Comparison of ENCODE assay signal across 8 mouse cellular contexts in genomic region chr1:180919686-180920085, GRCm38 (mm10). TPM values are rescaled to one million over a fixed set of nuclear protein-coding genes. Genes with fewer than 3 reads are reported as not detected.
DNase-seq lines count a peak whose midpoint lies in the region; ATAC-seq lines count a peak whose summit lies in the region.

No protein-coding gene starts in this region.

- DNase-seq in kidney, postnatal 10 days = peak; percentile 43
- no peak for DNase-seq in kidney, postnatal 14 days
- peak; percentile 60 for DNase-seq in NIH3T3 (ENCODE audit: low read depth)
- DNase-seq in embryo, embryonic 11 days = peak; percentile 33
- DNase-seq in urinary bladder, postnatal 25 days (ENCODE audit: low spot score) = no peak
- no peak for DNase-seq in gastrocnemius, adult 18-20 months (ENCODE audit: low spot score)
- no peak for DNase-seq in layer of hippocampus, postnatal 14 days (ENCODE audit: low spot score in 2 of 2)

- peak; percentile 88 for ATAC-seq in megakaryocyte progenitor cell, adult 5-6 weeks (replicated peaks; ENCODE audit: poor library complexity)

RNA-seq across cellular contexts. Expression of gene Lefty1, which starts 15.1 kb away (rescaled TPM):
- total RNA-seq in megakaryocyte progenitor cell, adult 5-6 weeks (2015) = 0.90 and 1.7 TPM in 2 replicates
- total RNA-seq in megakaryocyte progenitor cell, adult 5-6 weeks (2017) = 0.27 TPM in 1 of 2 replicates, not detected in the other
- total RNA-seq in gastrocnemius, adult 18-20 months (2021) = under 1 TPM; 0.23 to 0.26 TPM
- total RNA-seq in layer of hippocampus, postnatal 14 days (2021) = 1 to 10 TPM; 7.2 to 9.3 TPM

RNA-seq across cellular contexts. Expression of gene Pycr2, which starts 15.6 kb away (rescaled TPM):
- total RNA-seq in megakaryocyte progenitor cell, adult 5-6 weeks (2015) = 27.2 and 28.8 TPM in 2 replicates
- 22.4 and 26.3 TPM in 2 replicates for total RNA-seq in megakaryocyte progenitor cell, adult 5-6 weeks (2017)
- total RNA-seq in gastrocnemius, adult 18-20 months (2021) = 10 to 100 TPM in 1 of 2 experiments, 1 to 10 TPM in 1; 9.9 to 10.9 TPM
- 10 to 100 TPM; 41.5 to 43.4 TPM for total RNA-seq in layer of hippocampus, postnatal 14 days (2021)

RNA-seq across cellular contexts. Expression of gene Tmem63a, which starts 22.5 kb away (rescaled TPM):
- total RNA-seq in megakaryocyte progenitor cell, adult 5-6 weeks (2015) = 15.0 and 15.6 TPM in 2 replicates
- 16.5 and 16.8 TPM in 2 replicates for total RNA-seq in megakaryocyte progenitor cell, adult 5-6 weeks (2017)
- 10 to 100 TPM; 14.5 to 15.6 TPM for total RNA-seq in gastrocnemius, adult 18-20 months (2021)
- total RNA-seq in layer of hippocampus, postnatal 14 days (2021) = 10 to 100 TPM in 1 of 2 experiments, 1 to 10 TPM in 1; 8.6 to 11.5 TPM

RNA-seq across cellular contexts. Expression of gene Lefty2, which starts 26.8 kb away (rescaled TPM):
- not detected in 2 replicates for total RNA-seq in megakaryocyte progenitor cell, adult 5-6 weeks (2015)
- not detected in 2 replicates for total RNA-seq in megakaryocyte progenitor cell, adult 5-6 weeks (2017)
- not detected for total RNA-seq in gastrocnemius, adult 18-20 months (2021)
- 1 to 10 TPM; 5.1 to 5.2 TPM for total RNA-seq in layer of hippocampus, postnatal 14 days (2021)

Comparison
In these comparisons a context has a peak if more than half of its experiments do, and no peak if none do; other contexts are left out.
1. DNase-seq: peak in kidney, postnatal 10 days (single experiment), NIH3T3 (single experiment) and embryo, embryonic 11 days (single experiment); none in kidney, postnatal 14 days (single experiment), urinary bladder, postnatal 25 days (single experiment), gastrocnemius, adult 18-20 months (single experiment) and layer of hippocampus, postnatal 14 days (0 of 2).